Mouse (Mus musculus): ENCODE results near the gene Agbl3. TPM values are rescaled to one million over a fixed set of nuclear protein-coding genes. Genes with fewer than 3 reads are reported as not detected.

Gene Agbl3
- polyA plus RNA-seq, 1 experiment from 2014 or later = 11.4 TPM

GRCm38 (mm10) chr6:34867301-34867994 is 87.2 kb downstream of the Agbl3 start:
- Histone ChIP-seq H3K9me3 (no peaks in the 10 kb centered on the region), H3K27me3 (no peaks in the 10 kb centered on the region), H3K9ac (no peak overlapping the region), H3K27ac (0 out of 2 replicates have a peak overlapping the region, but pooled peaks have one; percentile 86), H3K4me3 (no peak overlapping the region), H3K36me3 (no peaks in the 10 kb centered on the region), H3K4me2 (no peak overlapping the region), H3K4me1 (peaks cover 78% of the 10 kb centered on the region)
- ATAC-seq (ENCODE audit: borderline replicate concordance, extremely low read depth, low FRiP score, low TSS enrichment) = no peak
- WGBS = 74% methylated on average over 16 of the region's 16 CpGs

GRCm38 (mm10) chr6:34867995-34868350 is 87.7 kb downstream of the Agbl3 start:
- Histone ChIP-seq H3K4me3 (no peak overlapping the region), H3K27me3 (no peaks in the 10 kb centered on the region), H3K27ac (0 out of 2 replicates have a peak overlapping the region, but pooled peaks have one; percentile 38), H3K36me3 (no peaks in the 10 kb centered on the region), H3K9me3 (no peaks in the 10 kb centered on the region), H3K4me1 (peaks cover 75% of the 10 kb centered on the region), H3K4me2 (no peak overlapping the region), H3K9ac (no peak overlapping the region)
- no peak for ATAC-seq (ENCODE audit: borderline replicate concordance, extremely low read depth, low FRiP score, low TSS enrichment)
- WGBS = 66% methylated on average over 10 of the region's 10 CpGs

GRCm38 (mm10) chr6:34868507-34869217 is 88.4 kb downstream of the Agbl3 start:
- Histone ChIP-seq H3K27me3 (no peaks in the 10 kb centered on the region), H3K4me3 (no peak overlapping the region), H3K4me1 (peaks cover 69% of the 10 kb centered on the region), H3K9me3 (no peaks in the 10 kb centered on the region), H3K4me2 (no peak overlapping the region), H3K36me3 (0 out of 2 replicates have a peak, but pooled peaks cover 6% of the 10 kb centered on the region), H3K27ac (peak overlapping the region; percentile 38; the same call in 1 of the 2 replicates), H3K9ac (no peak overlapping the region)
- ATAC-seq (ENCODE audit: borderline replicate concordance, extremely low read depth, low FRiP score, low TSS enrichment) = no peak
- 58% methylated on average over 20 of the region's 20 CpGs for WGBS

GRCm38 (mm10) chr6:34869225-34869915 is 89.1 kb downstream of the Agbl3 start:
- Histone ChIP-seq H3K27me3 (no peaks in the 10 kb centered on the region), H3K36me3 (0 out of 2 replicates have a peak, but pooled peaks cover 7% of the 10 kb centered on the region), H3K9me3 (no peaks in the 10 kb centered on the region), H3K4me2 (no peak overlapping the region), H3K4me1 (peaks cover 70% of the 10 kb centered on the region), H3K4me3 (no peak overlapping the region), H3K9ac (no peak overlapping the region), H3K27ac (peak overlapping the region; percentile 38)
- no peak for ATAC-seq (ENCODE audit: borderline replicate concordance, extremely low read depth, low FRiP score, low TSS enrichment)
- 32% methylated on average over 13 of the region's 13 CpGs for WGBS

GRCm38 (mm10) chr6:34870136-34870535 is 89.9 kb downstream of the Agbl3 start:
- WGBS = 75% methylated on average over 5 of the region's 5 CpGs
- Histone ChIP-seq H3K9me3 (no peaks in the 10 kb centered on the region), H3K9ac (no peak overlapping the region), H3K4me3 (no peak overlapping the region), H3K27me3 (no peaks in the 10 kb centered on the region), H3K27ac (peak overlapping the region; percentile 32; the same call in 1 of the 2 replicates), H3K36me3 (0 out of 2 replicates have a peak, but pooled peaks cover 7% of the 10 kb centered on the region), H3K4me2 (no peak overlapping the region), H3K4me1 (peaks cover 72% of the 10 kb centered on the region)
- ATAC-seq (ENCODE audit: borderline replicate concordance, extremely low read depth, low FRiP score, low TSS enrichment) = no peak

- Histone ChIP-seq H3K4me1 (peaks cover 72% of the 10 kb centered on the region), H3K36me3 (0 out of 2 replicates have a peak, but pooled peaks cover 7% of the 10 kb centered on the region), H3K9ac (no peak overlapping the region), H3K4me3 (no peak overlapping the region), H3K4me2 (no peak overlapping the region), H3K27me3 (no peaks in the 10 kb centered on the region), H3K9me3 (no peaks in the 10 kb centered on the region), H3K27ac (peak overlapping the region; percentile 60)
- 49% methylated on average over 5 of the region's 5 CpGs for WGBS
- ATAC-seq (ENCODE audit: borderline replicate concordance, extremely low read depth, low FRiP score, low TSS enrichment) = no peak
Measured at GRCm38 (mm10) chr6:34870724-34871123, 90.5 kb downstream of the Agbl3 start.

GRCm38 (mm10) chr6:34871929-34872328 is 91.7 kb downstream of the Agbl3 start:
- Histone ChIP-seq H3K4me2 (no peak overlapping the region), H3K27ac (no peak overlapping the region), H3K36me3 (0 out of 2 replicates have a peak, but pooled peaks cover 10% of the 10 kb centered on the region), H3K4me1 (peaks cover 73% of the 10 kb centered on the region), H3K27me3 (no peaks in the 10 kb centered on the region), H3K4me3 (no peak overlapping the region), H3K9me3 (no peaks in the 10 kb centered on the region), H3K9ac (no peak overlapping the region)
- 84% methylated on average over 7 of the region's 7 CpGs for WGBS
- ATAC-seq (ENCODE audit: borderline replicate concordance, extremely low read depth, low FRiP score, low TSS enrichment) = no peak

- 76% methylated on average over 10 of the region's 10 CpGs for WGBS
- Histone ChIP-seq H3K27ac (no peak overlapping the region), H3K27me3 (no peaks in the 10 kb centered on the region), H3K36me3 (0 out of 2 replicates have a peak, but pooled peaks cover 10% of the 10 kb centered on the region), H3K9ac (no peak overlapping the region), H3K4me2 (no peak overlapping the region), H3K9me3 (no peaks in the 10 kb centered on the region), H3K4me3 (no peak overlapping the region), H3K4me1 (peaks cover 69% of the 10 kb centered on the region)
- ATAC-seq (ENCODE audit: borderline replicate concordance, extremely low read depth, low FRiP score, low TSS enrichment) = no peak
Measured at GRCm38 (mm10) chr6:34872871-34873270, 92.6 kb downstream of the Agbl3 start.

- Histone ChIP-seq H3K9ac (peak overlapping the region; percentile 17; the same call in 1 of the 2 replicates), H3K36me3 (peaks cover 12% of the 10 kb centered on the region; the same call in 1 of the 2 replicates), H3K27ac (peak overlapping the region; percentile 95), H3K27me3 (no peaks in the 10 kb centered on the region), H3K4me1 (peaks cover 64% of the 10 kb centered on the region), H3K4me2 (peak overlapping the region; percentile 12; the same call in 1 of the 2 replicates), H3K9me3 (no peaks in the 10 kb centered on the region), H3K4me3 (no peak overlapping the region)
- WGBS = 37% methylated on average over 21 of the region's 21 CpGs
- ATAC-seq (ENCODE audit: borderline replicate concordance, extremely low read depth, low FRiP score, low TSS enrichment) = no peak; the same call in 1 of the 2 replicates
Measured at GRCm38 (mm10) chr6:34874101-34874921, 94.1 kb downstream of the Agbl3 start.

GRCm38 (mm10) chr6:34875268-34875761 is 95.1 kb downstream of the Agbl3 start:
- no peaks in the 10 kb centered on the region for H3K27me3 ChIP-seq
- H3K27ac ChIP-seq = peak overlapping the region; percentile 95
- no peak overlapping the region for H3K4me2 ChIP-seq
- no peak for ATAC-seq (ENCODE audit: borderline replicate concordance, extremely low read depth, low FRiP score, low TSS enrichment)
- H3K4me3 ChIP-seq = no peak overlapping the region
- H3K4me1 ChIP-seq = peaks cover 54% of the 10 kb centered on the region
- 86% methylated on average over 15 of the region's 15 CpGs for WGBS
- peaks cover 20% of the 10 kb centered on the region for H3K36me3 ChIP-seq
- H3K9me3 ChIP-seq = no peaks in the 10 kb centered on the region
- H3K9ac ChIP-seq = 0 out of 2 replicates have a peak overlapping the region, but pooled peaks have one; percentile 17

Measured in lung, embryonic 15.5 days (tissue).